Mouse (Mus musculus): ENCODE measurements around the gene Pdrg1.

GRCm38 (mm10) chr2:153051095-153051494 lies 35.9 kb upstream of the Pdrg1 start:
- no peak for TF ChIP-seq POLR2A (IDR thresholded peaks at IDR 0.05; ENCODE audit: low read depth, low read length)
- TF ChIP-seq CTCF (IDR thresholded peaks at IDR 0.05; ENCODE audit: extremely low read depth, insufficient read length, insufficient replicate concordance, low read depth, low read length): no peak
